Mouse (Mus musculus) large intestine, adult 2 months (tissue): ENCODE measurements around the gene Olfr568. TPM values are rescaled to one million over a fixed set of nuclear protein-coding genes. Genes with fewer than 3 reads are reported as not detected.

Source experiments
- DNase-seq: peaks from one replicate; pipeline ENCODE4 v3.0.0-alpha.2; 2012; ENCODE audit warnings: low read depth, low spot score
- WGBS: fragments of 180-500 bp; shearing (Covaris S2); methylation state at CpG from one replicate; pipeline ENCODE4 v1.1.7; 2018; 5-methylcytosine and 5-hydroxymethylcytosine counted together
- polyA plus RNA-seq: library from polyadenylated mRNA; depleted of rRNA; stranded (reverse); fragments of >200 nt; gene quantifications from 2 replicates; pipeline ENCODE4 v1.2.3, GENCODE M21; 2012; rRNA removed

Gene Olfr568
- polyA plus RNA-seq: not detected in 2 replicates

- no peak for DNase-seq
These were observed at the start of gene Olfr568 for GRCm38 (mm10) chr7:102876822-102877221. Gene Olfr568, plus strand, starts transcription at chr7:102877122.

- no peak for DNase-seq
These were observed 21.1 kb upstream of the Olfr568 start for GRCm38 (mm10) chr7:102855807-102856206.

DNA sequence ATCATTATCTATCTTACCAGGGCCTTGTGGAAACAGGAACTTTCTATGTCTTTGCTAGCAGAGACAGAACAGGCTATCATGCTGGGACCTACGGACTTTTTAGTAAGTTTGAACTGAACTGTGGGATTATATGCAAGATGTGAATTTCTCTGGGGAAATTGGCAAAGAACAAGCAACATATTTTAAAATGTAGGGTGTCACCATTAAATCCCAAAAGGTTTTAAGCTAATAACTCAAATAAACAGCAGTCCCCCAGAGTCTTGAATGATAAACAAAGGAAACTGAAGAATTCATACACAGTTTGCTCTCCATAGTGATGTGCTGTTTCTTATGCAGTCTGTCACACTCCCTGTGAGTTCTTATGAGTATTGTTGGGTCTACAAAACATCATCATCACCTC is 18.3 kb upstream of the Olfr568 start, which contains the start of gene Olfr566:
Gene Olfr566 (minus strand): TSS at position 101 of the 400 bp plus-strand sequence.
- no peak for DNase-seq
- WGBS: 68% methylated on average over 1 of the region's 1 CpGs

GRCm38 (mm10) chr7:102890782-102891181 is 13.9 kb downstream of the Olfr568 start, which contains the start of gene Olfr569:
Gene Olfr569, minus strand, starts transcription at chr7:102890882.
- no peak for DNase-seq
- 59% methylated on average over 3 of the region's 3 CpGs for WGBS

- 6% methylated on average over 1 of the region's 1 CpGs for WGBS
- DNase-seq: no peak
These were observed 38.3 kb downstream of the Olfr568 start for GRCm38 (mm10) chr7:102915261-102915660.

DNA sequence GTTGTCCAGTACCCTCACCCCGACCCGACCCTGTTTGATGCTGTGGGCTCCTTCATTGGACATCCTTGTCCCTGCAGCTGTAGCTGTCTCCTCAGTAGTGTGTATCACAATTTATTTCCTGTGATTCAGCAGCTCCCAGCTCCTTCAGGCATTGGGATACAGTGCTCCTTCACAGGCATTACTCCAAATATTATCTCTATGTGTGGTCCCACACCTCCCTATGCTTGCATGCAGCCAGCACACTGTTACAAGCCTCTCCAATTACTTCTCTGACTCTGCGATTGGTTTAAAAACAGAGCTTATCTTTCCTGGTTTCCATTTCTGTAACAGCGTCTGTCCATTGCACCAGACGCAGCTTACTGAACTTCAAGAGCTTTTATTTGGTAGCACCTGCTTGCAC is 39.5 kb downstream of the Olfr568 start:
- 40% methylated on average over 5 of the region's 5 CpGs for WGBS
- no peak for DNase-seq

- 40% methylated on average over 4 of the region's 4 CpGs for WGBS
- no peak for DNase-seq
These were observed 40.3 kb downstream of the Olfr568 start, which contains the start of gene Olfr571 for GRCm38 (mm10) chr7:102917032-102917875. Gene Olfr571, minus strand, starts transcription at chr7:102917536.

DNA sequence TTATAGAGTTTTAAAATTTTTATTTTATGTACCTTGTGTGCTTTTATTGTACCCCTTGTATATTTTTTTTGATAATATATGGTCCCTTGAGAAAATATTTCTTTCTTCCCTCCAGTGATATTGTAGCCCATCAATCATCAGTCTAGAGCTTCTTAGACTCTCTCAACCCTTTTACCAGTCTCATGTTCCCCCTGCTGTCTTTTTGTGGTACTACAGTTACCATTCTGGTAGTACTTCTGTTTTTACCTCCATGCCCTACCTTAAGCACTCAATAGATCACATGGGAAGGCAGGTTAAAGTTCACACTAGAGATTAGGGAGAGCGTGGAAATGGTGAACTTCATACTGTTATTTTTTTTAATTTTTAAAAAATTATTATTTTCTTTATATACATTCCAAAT is 42.7 kb downstream of the Olfr568 start:
- peak; percentile 6 for DNase-seq
- 7% methylated on average over 1 of the region's 1 CpGs for WGBS

GRCm38 (mm10) chr7:102924109-102924508 is 47.2 kb downstream of the Olfr568 start, which contains the start of gene Olfr572:
Gene Olfr572, plus strand, starts transcription at chr7:102924409.
- WGBS: 37% methylated on average over 1 of the region's 1 CpGs

DNA sequence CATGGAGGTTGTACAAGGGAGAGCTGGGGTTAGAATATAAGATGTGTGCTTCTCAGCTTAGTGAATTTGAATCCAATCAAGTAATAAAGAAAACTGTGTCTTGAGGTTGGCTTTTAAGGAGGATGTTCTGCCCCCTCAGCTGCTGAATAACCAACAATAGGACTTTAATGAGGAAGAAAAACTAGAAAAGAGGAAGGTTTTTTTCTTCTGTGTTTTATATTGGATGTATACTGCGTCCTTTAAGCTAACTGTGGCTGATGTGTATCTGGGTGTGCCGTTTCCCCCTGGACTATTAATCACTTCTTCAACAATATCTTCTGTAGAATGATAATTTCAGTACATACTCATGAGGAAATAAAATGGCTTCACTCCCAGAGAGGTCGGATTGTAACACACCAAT is 50.2 kb downstream of the Olfr568 start:
- WGBS: 64% methylated on average over 3 of the region's 3 CpGs

More at GRCm38 (mm10) chr7:102924109-102924508, 47.2 kb downstream of the Olfr568 start, which contains the start of gene Olfr572:
- DNase-seq: no peak

More for the DNA sequence above, 50.2 kb downstream of the Olfr568 start:
- no peak for DNase-seq

Other genes starting within 250 kb of the Olfr568 start
- not detected in 2 replicates for gene Olfr554, start 238.7 kb upstream of the Olfr568 start, polyA plus RNA-seq
- not detected in 2 replicates for gene Olfr555, start 218.3 kb upstream of the Olfr568 start, polyA plus RNA-seq
- not detected in 2 replicates for gene Olfr556, start 212.2 kb upstream of the Olfr568 start, polyA plus RNA-seq
- gene Trim68, start 189.8 kb upstream of the Olfr568 start, polyA plus RNA-seq: 6.7 and 9.2 TPM in 2 replicates
- gene Olfr557, start 181.2 kb upstream of the Olfr568 start, polyA plus RNA-seq: not detected in 2 replicates
- 0.45 and 0.62 TPM in 2 replicates for gene Olfr558, start 174.9 kb upstream of the Olfr568 start, polyA plus RNA-seq
- not detected in 2 replicates for gene Olfr33, start 158.1 kb upstream of the Olfr568 start, polyA plus RNA-seq
- gene Olfr559, start 149.6 kb upstream of the Olfr568 start, polyA plus RNA-seq: not detected in 2 replicates
- gene Olfr560, start 117.8 kb upstream of the Olfr568 start, polyA plus RNA-seq: not detected in 2 replicates
- gene Olfr78, start 117.7 kb upstream of the Olfr568 start, polyA plus RNA-seq: 0.47 and 1.0 TPM in 2 replicates
- gene Olfr561, start 105.9 kb upstream of the Olfr568 start, polyA plus RNA-seq: not detected in 2 replicates
- gene Olfr564, start 73.6 kb upstream of the Olfr568 start, polyA plus RNA-seq: not detected in 2 replicates
- gene Olfr566, start 18.4 kb upstream of the Olfr568 start, polyA plus RNA-seq: not detected in 2 replicates
- not detected in 2 replicates for gene Olfr569, start 13.8 kb downstream of the Olfr568 start, polyA plus RNA-seq
- gene Olfr570, start 17.5 kb downstream of the Olfr568 start, polyA plus RNA-seq: not detected in 2 replicates
- not detected in 2 replicates for gene Olfr571, start 40.4 kb downstream of the Olfr568 start, polyA plus RNA-seq
- gene Olfr572, start 47.3 kb downstream of the Olfr568 start, polyA plus RNA-seq: not detected in 2 replicates
- gene Olfr573-ps1, start 65.5 kb downstream of the Olfr568 start, polyA plus RNA-seq: not detected in 2 replicates
- gene Olfr574, start 71.3 kb downstream of the Olfr568 start, polyA plus RNA-seq: not detected in 2 replicates
- gene Olfr575, start 81.7 kb downstream of the Olfr568 start, polyA plus RNA-seq: not detected in 2 replicates
- gene Olfr576, start 85.5 kb downstream of the Olfr568 start, polyA plus RNA-seq: not detected in 2 replicates
- gene Olfr577, start 98.8 kb downstream of the Olfr568 start, polyA plus RNA-seq: not detected in 2 replicates
- not detected in 2 replicates for gene Olfr578, start 112.2 kb downstream of the Olfr568 start, polyA plus RNA-seq
- gene Olfr582, start 160.9 kb downstream of the Olfr568 start, polyA plus RNA-seq: not detected in 2 replicates
- gene Olfr583, start 174.2 kb downstream of the Olfr568 start, polyA plus RNA-seq: not detected in 2 replicates
- gene Olfr584, start 204.8 kb downstream of the Olfr568 start, polyA plus RNA-seq: not detected in 2 replicates
- gene Olfr585, start 220.6 kb downstream of the Olfr568 start, polyA plus RNA-seq: not detected in 2 replicates
- not detected in 2 replicates for gene Olfr586, start 248.5 kb downstream of the Olfr568 start, polyA plus RNA-seq